Mouse (Mus musculus): ENCODE data around the gene A930018P22Rik. TPM values are rescaled to one million over a fixed set of nuclear protein-coding genes. Genes with fewer than 3 reads are reported as not detected.

The A930018P22Rik gene
- polyA plus RNA-seq, 1 experiment from 2014 or later, result not detected

GRCm38 (mm10) chr2:104163978-104164487 is 41.5 kb downstream of the A930018P22Rik start:
- Histone ChIP-seq H3K27me3 (replicated peaks; ENCODE audit: control insufficient read depth, insufficient read depth, low read length) (no peaks in the 10 kb centered on the region), H3K27ac (ENCODE audit: low read depth, low read length) (no peak overlapping the region), H3K9me3 (replicated peaks; ENCODE audit: control insufficient read depth, low read length) (no peaks in the 10 kb centered on the region), H3K36me3 (ENCODE audit: control insufficient read depth, insufficient read depth, low read length) (no peaks in the 10 kb centered on the region), H3K4me1 (ENCODE audit: control insufficient read depth, insufficient read depth, low read length) (peaks cover 10% of the 10 kb centered on the region), H3K9ac (ENCODE audit: low read length) (no peak overlapping the region), H3K4me3 (ENCODE audit: low read depth, low read length) (no peak overlapping the region), H3K4me2 (ENCODE audit: low read length) (no peak overlapping the region)
- 91% methylated on average over 4 of the region's 4 CpGs for WGBS
- no peak for DNase-seq (ENCODE audit: low spot score)
- ATAC-seq, result no peak

- Histone ChIP-seq H3K9me3 (replicated peaks; ENCODE audit: control insufficient read depth, low read length) (no peaks in the 10 kb centered on the region), H3K27ac (ENCODE audit: low read depth, low read length) (no peak overlapping the region), H3K4me3 (ENCODE audit: low read depth, low read length) (no peak overlapping the region), H3K4me1 (ENCODE audit: control insufficient read depth, insufficient read depth, low read length) (peaks cover 10% of the 10 kb centered on the region), H3K4me2 (ENCODE audit: low read length) (no peak overlapping the region), H3K36me3 (ENCODE audit: control insufficient read depth, insufficient read depth, low read length) (no peaks in the 10 kb centered on the region), H3K27me3 (replicated peaks; ENCODE audit: control insufficient read depth, insufficient read depth, low read length) (no peaks in the 10 kb centered on the region), H3K9ac (ENCODE audit: low read length) (no peak overlapping the region)
- ATAC-seq, result no peak
- WGBS, result 85% methylated on average over 2 of the region's 2 CpGs
- DNase-seq (ENCODE audit: low spot score), result no peak
These were observed 43.1 kb downstream of the A930018P22Rik start for GRCm38 (mm10) chr2:104165631-104166030.

GRCm38 (mm10) chr2:104167765-104168164 is 45.2 kb downstream of the A930018P22Rik start:
- no peaks in the 10 kb centered on the region for H3K9me3 ChIP-seq (replicated peaks; ENCODE audit: control insufficient read depth, low read length)
- no peak overlapping the region for H3K4me3 ChIP-seq (ENCODE audit: low read depth, low read length)
- H3K27me3 ChIP-seq (replicated peaks; ENCODE audit: control insufficient read depth, insufficient read depth, low read length), result no peaks in the 10 kb centered on the region
- H3K9ac ChIP-seq (ENCODE audit: low read length), result no peak overlapping the region
- H3K4me2 ChIP-seq (ENCODE audit: low read length), result no peak overlapping the region
- 87% methylated on average over 23 of the region's 23 CpGs for WGBS
- ATAC-seq (peak; percentile 8; the same call in 1 of the 2 replicates), DNase-seq (ENCODE audit: low spot score) (no peak)
- peaks cover 10% of the 10 kb centered on the region for H3K4me1 ChIP-seq (ENCODE audit: control insufficient read depth, insufficient read depth, low read length)
- H3K36me3 ChIP-seq (ENCODE audit: control insufficient read depth, insufficient read depth, low read length), result no peaks in the 10 kb centered on the region
- H3K27ac ChIP-seq (ENCODE audit: low read depth, low read length), result no peak overlapping the region

GRCm38 (mm10) chr2:104168186-104168896 is 45.8 kb downstream of the A930018P22Rik start:
- Histone ChIP-seq H3K9ac (ENCODE audit: low read length) (no peak overlapping the region), H3K4me1 (ENCODE audit: control insufficient read depth, insufficient read depth, low read length) (peaks cover 10% of the 10 kb centered on the region), H3K27ac (ENCODE audit: low read depth, low read length) (no peak overlapping the region), H3K9me3 (replicated peaks; ENCODE audit: control insufficient read depth, low read length) (no peaks in the 10 kb centered on the region), H3K4me3 (ENCODE audit: low read depth, low read length) (no peak overlapping the region), H3K36me3 (ENCODE audit: control insufficient read depth, insufficient read depth, low read length) (no peaks in the 10 kb centered on the region), H3K27me3 (replicated peaks; ENCODE audit: control insufficient read depth, insufficient read depth, low read length) (no peaks in the 10 kb centered on the region), H3K4me2 (ENCODE audit: low read length) (0 out of 2 replicates have a peak overlapping the region, but pooled peaks have one; percentile 18)
- 24% methylated on average over 17 of the region's 17 CpGs for WGBS
- ATAC-seq (peak; percentile 67), DNase-seq (ENCODE audit: low spot score) (peak; percentile 53)

- no peak for ATAC-seq
- Histone ChIP-seq H3K9me3 (replicated peaks; ENCODE audit: control insufficient read depth, low read length) (no peaks in the 10 kb centered on the region), H3K4me3 (ENCODE audit: low read depth, low read length) (no peak overlapping the region), H3K9ac (ENCODE audit: low read length) (no peak overlapping the region), H3K4me1 (ENCODE audit: control insufficient read depth, insufficient read depth, low read length) (peaks cover 18% of the 10 kb centered on the region), H3K27ac (ENCODE audit: low read depth, low read length) (no peak overlapping the region), H3K36me3 (ENCODE audit: control insufficient read depth, insufficient read depth, low read length) (no peaks in the 10 kb centered on the region), H3K27me3 (replicated peaks; ENCODE audit: control insufficient read depth, insufficient read depth, low read length) (no peaks in the 10 kb centered on the region), H3K4me2 (ENCODE audit: low read length) (no peak overlapping the region)
- WGBS, result 77% methylated on average over 11 of the region's 11 CpGs
- no peak for DNase-seq (ENCODE audit: low spot score)
These were observed 50.3 kb downstream of the A930018P22Rik start for GRCm38 (mm10) chr2:104172695-104173348.

GRCm38 (mm10) chr2:104173431-104173830 is 50.9 kb downstream of the A930018P22Rik start:
- Histone ChIP-seq H3K4me1 (ENCODE audit: control insufficient read depth, insufficient read depth, low read length) (peaks cover 12% of the 10 kb centered on the region), H3K27ac (ENCODE audit: low read depth, low read length) (no peak overlapping the region), H3K9me3 (replicated peaks; ENCODE audit: control insufficient read depth, low read length) (no peaks in the 10 kb centered on the region), H3K27me3 (replicated peaks; ENCODE audit: control insufficient read depth, insufficient read depth, low read length) (no peaks in the 10 kb centered on the region), H3K4me3 (ENCODE audit: low read depth, low read length) (no peak overlapping the region), H3K36me3 (ENCODE audit: control insufficient read depth, insufficient read depth, low read length) (no peaks in the 10 kb centered on the region), H3K9ac (ENCODE audit: low read length) (no peak overlapping the region), H3K4me2 (ENCODE audit: low read length) (no peak overlapping the region)
- WGBS, result 95% methylated on average over 3 of the region's 3 CpGs
- DNase-seq (ENCODE audit: low spot score) (no peak), ATAC-seq (no peak)

Other genes starting within 250 kb of the A930018P22Rik start
- 30.2 TPM in 2 replicates for gene Lmo2, start 164.8 kb upstream of the A930018P22Rik start, polyA plus RNA-seq (2014; fragmentation: Nextera tagmentation; extraction: Ambion mirVana)
- gene Fbxo3, start 95.0 kb upstream of the A930018P22Rik start, polyA plus RNA-seq (2014; fragmentation: Nextera tagmentation; extraction: Ambion mirVana), result 56.5 and 66.2 TPM in 2 replicates
- 0.67 and 1.8 TPM in 2 replicates for gene 4931422A03Rik, start 94.4 kb upstream of the A930018P22Rik start, polyA plus RNA-seq (2014; fragmentation: Nextera tagmentation; extraction: Ambion mirVana)
- not detected in 2 replicates for gene Gm10912, start 56.9 kb upstream of the A930018P22Rik start, polyA plus RNA-seq (2014; fragmentation: Nextera tagmentation; extraction: Ambion mirVana)
- not detected in 2 replicates for gene Gm10799, start 54.2 kb upstream of the A930018P22Rik start, polyA plus RNA-seq (2014; fragmentation: Nextera tagmentation; extraction: Ambion mirVana)
- 1.0 and 1.3 TPM in 2 replicates for gene Cd59b, start 52.9 kb upstream of the A930018P22Rik start, polyA plus RNA-seq (2014; fragmentation: Nextera tagmentation; extraction: Ambion mirVana)
- gene Cd59a, start 27.0 kb upstream of the A930018P22Rik start, polyA plus RNA-seq (2014; fragmentation: Nextera tagmentation; extraction: Ambion mirVana), result 5.7 and 7.3 TPM in 2 replicates

Data from forebrain, embryonic 14.5 days (tissue).